Mouse (Mus musculus): ENCODE data around the gene Arl4c. TPM values are rescaled to one million over a fixed set of nuclear protein-coding genes. Genes with fewer than 3 reads are reported as not detected.

Arl4c gene
- total RNA-seq, 2 experiments from 2014 or later = 52.3 to 52.5 TPM

GRCm38 (mm10) chr1:88700961-88701861 lies 810 bp downstream of the Arl4c start:
- peak; percentile 42 to 64 for DNase-seq (ENCODE audit: low spot score in 2 of 2)

DNA sequence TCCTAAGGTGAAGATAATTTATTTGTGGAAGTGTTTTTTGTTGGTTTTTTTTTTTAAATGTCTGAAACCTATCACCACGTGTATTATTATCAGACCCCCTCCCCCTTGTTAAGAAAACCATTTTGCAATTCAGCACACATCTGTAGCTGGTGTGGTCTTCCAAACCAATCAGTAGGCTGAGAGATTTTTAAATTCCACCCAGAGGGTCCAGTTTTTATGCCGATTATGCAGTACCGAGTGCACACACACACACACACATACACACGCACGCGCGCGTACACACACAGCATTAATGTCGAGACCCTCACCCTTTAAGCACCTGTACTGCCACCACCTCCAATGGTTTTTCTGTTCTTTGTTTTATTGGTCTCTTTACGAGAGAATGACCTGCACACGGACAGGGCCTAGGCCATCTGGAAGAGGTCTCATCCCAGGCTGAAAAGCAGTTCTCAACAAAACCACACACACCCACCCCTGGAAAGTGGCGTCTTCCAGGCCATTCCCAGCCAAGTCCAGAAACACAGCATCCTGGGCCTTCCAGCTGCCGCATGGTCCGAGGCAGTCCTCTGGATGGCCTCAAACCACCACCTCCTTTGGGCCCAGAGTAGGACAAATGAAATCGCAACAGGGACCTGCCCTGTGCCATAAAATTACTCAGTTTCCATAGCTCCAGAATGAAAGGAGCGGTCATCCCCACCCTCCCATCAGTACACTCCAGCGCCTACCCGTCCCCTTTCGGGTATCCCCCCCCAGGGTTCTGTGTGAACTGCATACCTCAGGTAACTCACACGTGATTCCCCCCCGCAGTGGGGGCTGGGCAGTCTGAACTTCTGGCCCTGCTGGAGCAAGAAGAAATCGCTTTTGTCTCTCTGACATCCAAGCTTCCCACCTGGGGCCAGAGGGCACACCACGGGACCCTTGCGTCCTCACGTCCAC lies 1.9 kb downstream of the Arl4c start:
- peak; percentile 39 to 49 for DNase-seq (ENCODE audit: low spot score in 2 of 2)

DNA sequence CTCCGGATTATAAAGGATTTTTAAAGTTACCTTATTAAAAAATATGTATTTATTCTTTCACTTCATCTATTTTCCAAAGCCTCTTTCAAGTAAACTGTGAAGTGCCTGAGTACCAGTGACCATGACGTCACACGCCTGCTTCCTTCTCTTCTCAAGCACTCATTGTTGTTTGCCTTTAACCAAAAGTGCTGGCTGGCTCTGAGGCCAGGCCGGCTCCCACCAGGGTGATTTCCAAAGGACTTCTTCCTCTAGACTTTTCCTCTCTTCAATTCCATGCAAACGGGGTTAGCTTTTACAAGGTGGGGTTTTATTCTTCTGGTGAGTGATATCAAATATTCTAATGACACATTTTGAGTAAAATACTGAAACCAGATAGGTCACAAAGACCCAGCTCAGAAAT lies 2.6 kb downstream of the Arl4c start:
- peak in 1 of 2 experiments; percentile 40 for DNase-seq (ENCODE audit: low spot score in 2 of 2)

- no peak for DNase-seq (ENCODE audit: low spot score in 2 of 2)
Observed at GRCm38 (mm10) chr1:88698926-88699325, 3.1 kb downstream of the Arl4c start.

DNA sequence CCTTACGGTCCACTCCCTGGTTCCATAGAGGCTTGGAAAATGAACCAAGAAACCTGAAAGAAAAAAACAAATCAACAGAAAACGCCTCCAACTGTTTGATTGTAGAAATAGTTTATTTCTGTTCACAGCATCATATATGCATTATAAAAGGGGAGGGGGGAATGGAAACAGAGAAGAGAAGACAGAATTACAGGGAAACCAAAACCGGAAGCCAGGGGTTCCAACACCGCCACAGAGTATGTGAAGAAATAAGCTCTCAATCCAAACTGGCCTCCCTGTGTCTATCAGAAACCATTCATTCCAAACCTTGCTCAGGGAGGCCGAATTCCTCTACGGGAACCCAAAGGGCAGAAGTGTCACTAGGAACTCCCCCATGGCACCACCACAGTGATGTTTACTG lies 3.9 kb downstream of the Arl4c start:
- no peak for DNase-seq (ENCODE audit: low spot score in 2 of 2)

DNA sequence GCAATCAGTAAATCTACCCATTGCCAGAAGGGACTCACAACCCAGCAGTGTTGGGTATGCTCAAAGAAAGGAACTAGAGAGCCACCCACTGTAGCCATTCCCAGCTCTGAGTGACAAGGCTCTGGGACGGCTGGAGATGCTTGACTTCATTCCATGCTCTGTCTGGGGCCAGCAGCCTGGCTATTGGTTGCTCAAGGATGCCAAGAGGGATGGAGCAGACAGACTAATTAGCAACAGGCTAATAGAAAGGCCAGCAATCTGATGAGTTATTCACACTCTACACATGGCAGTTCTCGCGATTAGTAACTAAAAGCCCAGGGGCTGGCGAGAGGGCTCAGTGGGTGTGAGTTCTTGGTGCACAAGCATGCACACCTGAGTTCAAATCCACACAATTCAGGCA lies 5.6 kb downstream of the Arl4c start:
- peak in 1 of 2 experiments; percentile 33 for DNase-seq (ENCODE audit: low spot score in 2 of 2)

DNA sequence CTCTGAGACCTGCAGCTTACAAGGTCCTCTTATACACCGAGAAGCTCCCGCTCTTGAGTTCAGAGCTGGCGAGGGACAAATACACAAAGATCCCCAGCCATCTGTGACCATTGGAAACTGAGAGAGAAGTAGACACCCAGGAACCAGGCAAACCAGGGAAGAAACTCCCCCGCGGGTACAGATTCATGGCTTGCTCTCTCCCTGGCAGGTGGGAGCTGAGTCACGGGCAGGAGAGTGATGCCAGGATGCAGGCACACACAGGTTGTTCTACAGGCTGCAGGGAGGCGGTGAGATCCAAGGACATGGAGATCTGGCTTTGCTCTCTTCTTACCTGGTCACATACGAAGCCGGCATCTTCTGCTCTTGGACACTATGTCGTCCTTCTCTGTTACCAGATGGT lies 7.7 kb downstream of the Arl4c start:
- DNase-seq (ENCODE audit: low spot score in 2 of 2) = no peak

DNA sequence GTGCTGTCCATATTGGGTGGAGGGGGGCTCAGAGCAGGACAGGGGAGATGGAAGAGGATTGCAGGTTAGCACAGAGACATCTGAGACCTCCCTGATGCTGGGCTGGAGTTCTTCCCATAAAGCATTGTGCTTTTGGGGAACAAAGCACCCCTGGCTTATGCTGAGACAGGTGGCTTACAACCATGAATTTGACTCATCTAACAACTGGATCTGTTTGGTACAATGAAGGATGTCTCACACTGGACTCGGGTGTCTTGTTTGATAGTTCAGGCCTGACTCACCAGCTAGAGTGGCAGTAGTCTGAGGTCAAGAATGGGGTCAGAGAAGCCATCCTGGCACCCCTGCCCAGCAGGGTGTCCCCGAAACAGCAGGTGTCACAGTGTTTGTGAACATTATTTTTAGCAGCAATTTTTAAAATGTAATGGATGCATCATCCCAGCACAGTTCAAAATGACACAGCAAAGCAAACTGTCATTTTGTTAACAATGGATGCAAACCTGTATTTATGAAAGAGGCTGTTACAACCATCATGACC lies 9.7 kb downstream of the Arl4c start:
- DNase-seq (ENCODE audit: low spot score in 2 of 2) = no peak

DNA sequence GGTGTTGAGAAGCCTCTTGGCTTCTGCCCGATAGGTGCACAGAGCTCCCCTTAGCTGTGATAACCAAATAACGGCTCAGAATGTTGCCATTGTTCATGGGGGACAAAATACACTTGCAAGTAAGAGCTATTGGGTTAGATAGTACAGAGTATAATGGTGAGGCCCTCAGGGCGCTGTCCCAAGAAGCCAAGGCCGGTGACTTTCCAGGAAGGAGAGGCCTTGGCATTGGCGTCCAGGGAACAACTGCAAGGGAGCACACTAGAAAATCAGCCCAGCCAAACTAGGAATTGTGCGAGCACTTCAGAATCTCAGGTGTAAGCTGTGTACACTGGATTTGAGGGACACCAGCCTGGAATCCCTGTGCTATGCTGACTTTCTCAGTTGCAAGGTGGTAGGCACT lies 11.4 kb downstream of the Arl4c start:
- no peak for DNase-seq (ENCODE audit: low spot score in 2 of 2)

DNA sequence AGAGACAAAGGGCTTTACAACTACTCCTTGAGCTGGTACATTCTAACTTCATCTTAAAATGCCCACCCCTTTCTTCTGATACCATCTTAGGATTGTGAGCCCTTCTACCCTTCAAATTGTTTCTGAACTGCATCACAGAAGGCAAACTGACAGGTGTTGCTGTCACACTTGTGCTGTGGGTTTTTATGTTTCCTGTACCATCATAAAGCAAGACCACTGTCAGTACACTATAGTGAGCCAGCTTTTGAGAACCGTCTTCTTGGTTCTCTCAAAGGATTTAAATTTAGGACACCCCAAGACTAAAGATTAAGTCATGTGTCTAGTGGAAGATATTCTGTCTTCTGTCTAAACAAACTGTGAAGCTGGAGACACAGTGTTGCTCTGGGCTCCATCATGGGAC lies 17.3 kb downstream of the Arl4c start:
- DNase-seq (ENCODE audit: low spot score in 2 of 2) = no peak

- DNase-seq (ENCODE audit: low spot score in 2 of 2) = no peak
Observed at GRCm38 (mm10) chr1:88681596-88681995, 20.4 kb downstream of the Arl4c start.

DNA sequence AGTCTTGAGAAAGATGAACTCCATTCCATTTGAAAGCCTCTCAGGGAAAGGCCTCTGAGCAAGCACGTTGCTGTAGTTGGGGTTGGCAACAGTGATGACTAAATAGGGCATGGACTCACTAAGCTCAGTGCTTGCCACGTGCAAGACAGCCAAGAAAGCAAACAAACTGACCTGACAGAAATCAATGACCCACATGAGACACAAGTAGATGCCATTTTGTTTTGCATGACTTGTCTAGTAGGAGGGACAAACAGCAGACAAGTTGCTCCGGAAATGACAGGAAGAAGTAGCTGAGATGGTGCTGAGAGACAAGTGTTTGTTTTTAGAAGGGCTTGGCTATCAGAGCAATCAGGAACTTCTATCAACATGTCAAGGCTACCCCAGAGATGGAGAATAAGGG lies 21.2 kb downstream of the Arl4c start:
- no peak for DNase-seq (ENCODE audit: low spot score in 2 of 2)

GRCm38 (mm10) chr1:88678231-88678739 lies 23.7 kb downstream of the Arl4c start:
- no peak for DNase-seq (ENCODE audit: low spot score in 2 of 2)

GRCm38 (mm10) chr1:88670807-88671206 lies 31.2 kb downstream of the Arl4c start:
- no peak for DNase-seq (ENCODE audit: low spot score in 2 of 2)

GRCm38 (mm10) chr1:88668846-88669810 lies 32.9 kb downstream of the Arl4c start:
- DNase-seq (ENCODE audit: low spot score in 2 of 2) = no peak

- peak in 1 of 2 experiments; percentile 28 for DNase-seq (ENCODE audit: low spot score in 2 of 2)
Observed at GRCm38 (mm10) chr1:88668353-88668752, 33.7 kb downstream of the Arl4c start.

GRCm38 (mm10) chr1:88664623-88665022 lies 37.4 kb downstream of the Arl4c start:
- no peak for DNase-seq (ENCODE audit: low spot score in 2 of 2)

DNA sequence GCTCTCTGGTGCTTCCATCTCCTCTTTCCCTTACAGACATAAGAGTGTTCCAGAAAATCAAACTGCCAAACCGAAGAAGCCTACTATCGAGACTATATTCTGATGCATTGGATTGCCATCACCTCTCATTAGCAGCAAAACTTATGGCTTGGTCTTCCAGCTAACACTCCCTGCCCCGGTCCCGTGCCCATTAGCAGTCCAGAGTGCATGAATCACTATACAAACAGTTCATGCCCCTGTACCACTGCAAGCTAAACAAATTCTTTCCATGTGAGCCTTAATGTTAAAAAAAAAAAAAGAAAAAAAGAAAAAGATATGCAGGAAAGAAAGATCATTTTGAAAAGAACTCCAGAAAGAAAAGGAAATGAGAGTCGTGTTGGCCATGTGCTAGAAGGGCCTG lies 39.3 kb downstream of the Arl4c start:
- no peak for DNase-seq (ENCODE audit: low spot score in 2 of 2)

DNA sequence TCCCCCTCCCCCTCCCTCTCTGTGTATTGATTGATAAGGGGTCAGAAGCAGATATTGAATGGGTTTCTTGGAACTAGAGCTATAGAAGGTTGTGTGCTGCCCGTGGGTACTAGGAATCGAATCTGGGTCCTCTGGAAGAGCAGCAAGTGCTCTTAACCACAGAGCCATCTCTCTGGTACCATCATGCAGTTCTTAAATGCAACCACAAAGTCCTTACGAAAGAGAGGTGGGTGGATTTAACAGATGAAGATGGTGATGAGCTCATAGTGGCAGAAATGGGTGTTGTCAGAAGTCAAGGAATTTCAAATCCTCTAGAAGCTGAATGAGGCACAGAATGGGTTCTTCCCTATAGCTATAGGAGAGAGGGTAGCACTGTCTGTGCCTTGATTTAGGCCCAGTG lies 40.8 kb downstream of the Arl4c start:
- DNase-seq (ENCODE audit: low spot score in 2 of 2) = no peak

- peak; percentile 56 to 68 for DNase-seq (ENCODE audit: low spot score in 2 of 2)
Observed at GRCm38 (mm10) chr1:88658290-88658857, 43.6 kb downstream of the Arl4c start.

All from layer of hippocampus, postnatal 10 days (tissue).